Mouse (Mus musculus): ENCODE measurements around the gene Gm20767. TPM values are rescaled to one million over a fixed set of nuclear protein-coding genes. Genes with fewer than 3 reads are reported as not detected.
"Not testable (repeated sequence)": the region's sequence is repeated elsewhere in the genome, so short reads cannot be mapped to it uniquely, and the experiment has no call there.

The Gm20767 gene
- not detected in 2 replicates for polyA plus RNA-seq (2015; fragmentation: Nextera tagmentation; extraction: Ambion mirVana)

DNA sequence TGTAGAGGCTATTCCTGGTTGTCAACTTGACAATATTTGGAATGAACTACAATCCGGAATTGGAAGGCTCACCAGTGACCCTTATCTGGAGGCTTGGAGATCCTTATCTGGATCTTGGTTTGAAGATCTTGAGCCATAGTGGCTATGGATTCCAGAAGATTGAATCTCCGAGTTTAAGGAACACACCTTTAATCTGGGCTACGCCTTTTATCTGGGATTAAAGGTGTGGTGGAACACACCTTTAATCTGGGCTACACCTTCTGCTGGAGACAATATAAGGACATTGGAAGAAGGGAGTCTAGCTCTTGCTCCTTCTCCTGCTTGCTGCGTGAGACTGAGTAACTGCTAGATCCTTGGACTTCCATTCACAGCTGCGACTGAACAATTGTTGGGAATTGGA is at the start of gene Gm20767:
Gene Gm20767 (plus strand): TSS at position 301 of the 400 bp plus-strand sequence.
- not testable (repeated sequence) for H3K27ac ChIP-seq (ENCODE audit: low read depth, low read length); H3K4me2 ChIP-seq (ENCODE audit: low read length); H3K27me3 ChIP-seq (replicated peaks; ENCODE audit: control insufficient read depth, insufficient read depth, low read length); H3K9me3 ChIP-seq (ENCODE audit: control insufficient read depth, low read length); H3K36me3 ChIP-seq (ENCODE audit: control insufficient read depth, insufficient read depth, low read length); ATAC-seq; H3K9ac ChIP-seq (ENCODE audit: low read depth, low read length); H3K4me1 ChIP-seq (ENCODE audit: control insufficient read depth, insufficient read depth, low read depth, low read length); H3K4me3 ChIP-seq (ENCODE audit: low read length)
- 71% methylated on average over 1 of the region's 5 CpGs for WGBS

DNA sequence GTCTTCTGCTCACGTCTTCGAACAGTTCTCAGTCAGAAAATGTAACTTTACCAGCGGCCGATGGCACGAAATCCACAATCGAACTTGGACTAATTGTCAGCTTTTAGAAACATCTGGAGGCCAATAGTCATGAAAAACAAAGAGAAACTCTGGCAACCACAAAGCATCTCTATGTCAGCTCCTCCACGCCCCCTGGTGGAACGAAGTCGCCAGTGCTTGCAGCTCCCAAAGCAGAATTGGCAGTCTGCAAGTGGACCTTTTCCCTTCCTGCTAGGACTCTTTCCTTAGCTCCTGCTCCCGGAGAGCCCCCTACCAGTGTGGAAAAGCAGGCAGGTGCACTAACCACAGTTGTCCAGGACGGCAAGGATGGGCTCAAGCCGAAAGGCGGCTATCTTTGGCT is 47.1 kb upstream of the Gm20767 start:
- peak; percentile 27; the same call in 1 of the 2 replicates for ATAC-seq
- H3K9me3 ChIP-seq (ENCODE audit: control insufficient read depth, low read length); H3K4me2 ChIP-seq (ENCODE audit: low read length); H3K27ac ChIP-seq (ENCODE audit: low read depth, low read length); H3K4me3 ChIP-seq (ENCODE audit: low read length); H3K9ac ChIP-seq (ENCODE audit: low read depth, low read length); H3K4me1 ChIP-seq (ENCODE audit: control insufficient read depth, insufficient read depth, low read depth, low read length); H3K27me3 ChIP-seq (replicated peaks; ENCODE audit: control insufficient read depth, insufficient read depth, low read length); H3K36me3 ChIP-seq (ENCODE audit: control insufficient read depth, insufficient read depth, low read length): not testable (repeated sequence)
- whole genome bisulfite sequencing = no CpG with 5 or more reads among the region's 13 CpGs

DNA sequence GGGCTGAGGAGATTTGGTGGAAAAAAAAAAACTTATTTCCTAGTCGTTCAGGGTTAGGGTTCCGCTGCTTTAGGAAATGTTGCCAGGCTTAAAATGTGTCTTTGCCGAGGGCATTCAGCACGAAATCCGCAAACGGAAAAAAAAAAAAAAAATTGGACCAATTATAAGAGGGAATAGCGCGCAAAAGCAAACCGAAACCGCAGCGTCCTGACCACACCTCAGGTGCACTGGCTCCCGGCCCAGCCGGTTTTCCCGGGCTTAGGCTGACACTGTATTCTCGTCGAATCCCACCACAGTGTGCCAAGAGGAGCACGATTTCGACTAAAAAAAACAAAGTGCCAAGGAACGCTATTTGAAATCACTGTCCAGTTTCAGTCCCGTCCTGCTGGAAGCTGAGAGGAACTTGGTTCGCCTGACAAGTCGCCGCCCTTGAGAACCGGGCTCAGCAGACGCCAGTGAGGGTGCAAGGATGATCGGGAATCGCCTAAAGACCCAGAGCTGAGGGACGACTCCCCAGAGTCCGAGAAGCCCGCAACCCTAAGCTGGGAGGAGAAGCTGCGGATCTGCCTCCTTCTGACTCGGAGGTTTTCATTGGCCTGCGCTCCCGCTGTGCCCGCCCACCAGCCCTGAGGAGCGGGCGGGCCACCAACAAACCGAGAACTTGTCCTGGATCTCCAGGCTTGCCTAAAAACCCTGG is 43.7 kb upstream of the Gm20767 start:
- H3K9ac ChIP-seq (ENCODE audit: low read depth, low read length); H3K9me3 ChIP-seq (ENCODE audit: control insufficient read depth, low read length); H3K4me3 ChIP-seq (ENCODE audit: low read length); H3K36me3 ChIP-seq (ENCODE audit: control insufficient read depth, insufficient read depth, low read length); H3K27me3 ChIP-seq (replicated peaks; ENCODE audit: control insufficient read depth, insufficient read depth, low read length); H3K4me1 ChIP-seq (ENCODE audit: control insufficient read depth, insufficient read depth, low read depth, low read length); H3K27ac ChIP-seq (ENCODE audit: low read depth, low read length): not testable (repeated sequence)
- WGBS = under 1% methylated on average over 24 of the region's 38 CpGs
- ATAC-seq = peak; percentile 48; the same call in 1 of the 2 replicates
- 0 out of 2 replicates have a peak overlapping the region, but pooled peaks have one; percentile 10 for H3K4me2 ChIP-seq (ENCODE audit: low read length)

DNA sequence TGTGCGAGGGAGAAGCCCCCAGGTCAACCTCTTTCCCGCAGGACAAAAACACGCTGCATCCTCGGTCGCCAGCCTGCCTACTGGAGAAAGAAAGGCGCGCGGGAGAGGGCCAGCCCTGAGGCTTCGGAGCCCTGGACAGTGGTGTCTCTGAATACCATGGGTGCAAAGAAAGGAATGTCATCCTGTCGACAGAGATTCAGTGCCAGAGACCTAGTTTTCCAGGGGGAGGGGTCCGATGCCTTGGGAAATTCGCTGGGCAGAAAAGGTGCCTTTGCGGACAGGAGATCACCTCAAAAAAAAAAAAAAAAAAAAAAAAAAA is 43.1 kb upstream of the Gm20767 start:
- H3K9ac ChIP-seq (ENCODE audit: low read depth, low read length); H3K27ac ChIP-seq (ENCODE audit: low read depth, low read length); H3K36me3 ChIP-seq (ENCODE audit: control insufficient read depth, insufficient read depth, low read length); H3K4me3 ChIP-seq (ENCODE audit: low read length); H3K27me3 ChIP-seq (replicated peaks; ENCODE audit: control insufficient read depth, insufficient read depth, low read length); H3K9me3 ChIP-seq (ENCODE audit: control insufficient read depth, low read length); H3K4me1 ChIP-seq (ENCODE audit: control insufficient read depth, insufficient read depth, low read depth, low read length); H3K4me2 ChIP-seq (ENCODE audit: low read length): not testable (repeated sequence)
- peak; percentile 35; the same call in 1 of the 2 replicates for ATAC-seq
- 0% methylated on average over 5 of the region's 13 CpGs for WGBS

DNA sequence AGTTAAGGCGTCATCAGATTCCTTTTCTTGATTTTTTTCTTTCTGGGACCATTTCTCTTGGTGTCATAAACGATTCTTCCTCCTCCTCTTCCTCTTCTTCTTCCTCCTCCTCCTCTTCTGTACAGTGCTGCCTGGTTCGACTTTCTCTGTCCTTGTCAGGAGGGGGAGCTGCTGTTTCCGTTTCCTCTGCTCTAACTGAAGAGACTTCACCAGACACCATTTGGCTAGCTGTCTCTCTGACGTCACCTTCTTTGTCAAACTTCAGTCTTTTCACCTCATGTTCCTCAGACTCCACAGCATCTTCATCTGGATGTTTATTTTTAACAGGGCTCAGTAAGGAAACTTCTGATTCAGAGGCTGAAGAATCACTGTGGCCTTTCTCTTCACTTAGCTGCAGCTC is 40.7 kb upstream of the Gm20767 start:
- not testable (repeated sequence) for H3K36me3 ChIP-seq (ENCODE audit: control insufficient read depth, insufficient read depth, low read length); H3K4me1 ChIP-seq (ENCODE audit: control insufficient read depth, insufficient read depth, low read depth, low read length); H3K9ac ChIP-seq (ENCODE audit: low read depth, low read length); ATAC-seq; H3K4me2 ChIP-seq (ENCODE audit: low read length); H3K4me3 ChIP-seq (ENCODE audit: low read length); H3K27me3 ChIP-seq (replicated peaks; ENCODE audit: control insufficient read depth, insufficient read depth, low read length); H3K9me3 ChIP-seq (ENCODE audit: control insufficient read depth, low read length); H3K27ac ChIP-seq (ENCODE audit: low read depth, low read length)
- WGBS = no CpG with 5 or more reads among the region's 5 CpGs

DNA sequence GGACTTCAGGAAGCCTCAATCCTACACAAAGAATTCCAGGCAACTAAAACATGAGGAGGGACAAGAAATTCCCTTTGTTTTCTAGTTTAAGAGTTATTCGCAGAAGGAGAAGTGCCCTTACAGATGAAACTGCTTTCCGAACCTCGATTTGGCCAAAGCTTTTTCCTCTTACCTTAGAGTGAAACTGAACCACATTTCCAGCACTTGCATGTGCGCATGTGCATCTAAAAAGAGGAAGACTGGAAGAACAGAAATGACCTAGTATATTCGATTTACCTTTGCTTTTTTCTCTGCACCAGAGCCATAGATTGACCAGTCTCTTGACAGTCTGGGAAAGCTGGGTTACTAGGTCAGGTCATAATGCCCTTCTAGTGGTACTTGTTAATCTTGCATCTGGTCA is 33.5 kb upstream of the Gm20767 start:
- not testable (repeated sequence) for H3K9ac ChIP-seq (ENCODE audit: low read depth, low read length); H3K36me3 ChIP-seq (ENCODE audit: control insufficient read depth, insufficient read depth, low read length); H3K9me3 ChIP-seq (ENCODE audit: control insufficient read depth, low read length); H3K27ac ChIP-seq (ENCODE audit: low read depth, low read length); H3K4me2 ChIP-seq (ENCODE audit: low read length); H3K4me3 ChIP-seq (ENCODE audit: low read length); H3K27me3 ChIP-seq (replicated peaks; ENCODE audit: control insufficient read depth, insufficient read depth, low read length); H3K4me1 ChIP-seq (ENCODE audit: control insufficient read depth, insufficient read depth, low read depth, low read length); ATAC-seq
- no CpG with 5 or more reads among the region's 5 CpGs for WGBS

DNA sequence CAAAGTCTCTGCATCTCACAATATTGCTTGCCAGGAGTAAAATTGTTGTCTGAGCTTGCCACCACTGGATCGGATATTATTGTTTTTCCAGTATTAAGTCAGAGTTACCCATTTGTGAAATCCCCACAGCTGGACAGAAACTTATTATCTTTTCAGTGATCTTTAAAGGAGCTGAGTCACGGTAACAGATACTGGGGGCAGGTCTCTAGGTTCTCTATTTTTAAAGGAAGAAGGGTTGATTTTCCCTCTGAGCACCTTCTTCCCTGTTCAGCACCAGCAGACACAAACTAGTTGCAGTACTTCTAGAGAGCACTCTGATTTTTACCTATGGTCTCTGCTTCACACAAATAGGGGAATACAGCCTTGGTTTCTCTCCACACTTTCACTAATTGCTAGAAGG is 33.0 kb upstream of the Gm20767 start:
- 75% methylated on average over 2 of the region's 2 CpGs for WGBS
- H3K27me3 ChIP-seq (replicated peaks; ENCODE audit: control insufficient read depth, insufficient read depth, low read length); H3K9ac ChIP-seq (ENCODE audit: low read depth, low read length); ATAC-seq; H3K4me1 ChIP-seq (ENCODE audit: control insufficient read depth, insufficient read depth, low read depth, low read length); H3K4me2 ChIP-seq (ENCODE audit: low read length); H3K27ac ChIP-seq (ENCODE audit: low read depth, low read length); H3K4me3 ChIP-seq (ENCODE audit: low read length); H3K36me3 ChIP-seq (ENCODE audit: control insufficient read depth, insufficient read depth, low read length); H3K9me3 ChIP-seq (ENCODE audit: control insufficient read depth, low read length): not testable (repeated sequence)

DNA sequence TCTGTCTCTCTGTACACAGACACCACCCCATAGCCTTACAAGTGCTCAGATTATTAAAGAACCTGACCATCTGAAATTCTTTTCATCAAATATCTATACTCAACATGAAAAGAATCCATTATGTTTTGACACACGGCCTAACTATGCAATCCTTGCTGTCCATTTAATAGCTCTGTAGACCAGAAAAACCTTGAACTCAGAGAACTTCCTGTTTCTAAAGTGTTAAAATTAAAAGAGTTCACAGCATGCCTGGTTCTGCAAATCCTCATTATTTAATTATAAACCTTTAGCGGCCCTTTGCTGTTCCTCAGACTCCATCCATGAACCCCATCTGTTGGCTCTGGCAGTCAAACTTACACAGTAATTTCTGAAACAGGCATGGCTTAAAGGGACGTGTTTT is 2.3 kb downstream of the Gm20767 start:
- not testable (repeated sequence) for H3K27ac ChIP-seq (ENCODE audit: low read depth, low read length); H3K4me3 ChIP-seq (ENCODE audit: low read length); ATAC-seq; H3K4me2 ChIP-seq (ENCODE audit: low read length); H3K9ac ChIP-seq (ENCODE audit: low read depth, low read length); H3K4me1 ChIP-seq (ENCODE audit: control insufficient read depth, insufficient read depth, low read depth, low read length); H3K36me3 ChIP-seq (ENCODE audit: control insufficient read depth, insufficient read depth, low read length); H3K9me3 ChIP-seq (ENCODE audit: control insufficient read depth, low read length); H3K27me3 ChIP-seq (replicated peaks; ENCODE audit: control insufficient read depth, insufficient read depth, low read length)
- WGBS = 84% methylated on average over 2 of the region's 3 CpGs

DNA sequence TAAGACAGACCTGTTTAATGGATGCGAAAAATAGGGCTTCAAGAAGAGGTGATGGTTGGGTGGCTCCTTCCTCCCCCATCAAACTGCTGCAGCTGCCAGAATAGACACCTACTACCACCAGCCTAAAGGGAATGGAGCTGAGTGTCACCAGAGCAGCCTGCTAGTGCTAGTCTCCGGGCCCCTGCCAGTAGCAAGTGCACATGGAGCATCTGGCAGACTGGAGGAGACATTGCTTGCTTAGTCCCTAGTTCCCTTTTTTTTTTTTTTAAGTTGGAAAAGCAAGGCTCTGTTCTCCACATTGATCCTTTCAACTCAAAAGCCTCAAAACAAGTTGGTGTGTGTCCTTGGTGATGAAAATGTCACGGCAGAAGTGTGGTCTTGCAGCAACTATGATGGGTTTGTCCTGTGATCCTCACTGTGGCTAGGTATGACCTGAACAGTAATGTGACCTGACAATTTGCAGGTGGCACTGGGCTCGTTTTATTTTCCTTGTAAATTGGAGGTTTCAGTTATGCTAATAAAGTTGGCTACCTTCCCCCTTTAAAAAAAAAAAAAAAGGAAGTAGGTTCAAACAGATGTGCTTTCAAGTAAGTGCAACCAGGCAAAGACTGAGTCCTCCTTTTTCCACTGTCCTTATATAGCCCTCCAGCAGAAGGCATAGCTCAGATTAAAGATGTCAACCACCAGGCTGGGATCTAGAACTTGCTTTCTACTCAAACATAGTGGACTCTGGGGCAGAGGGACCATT is 9.8 kb downstream of the Gm20767 start:
- H3K27ac ChIP-seq (ENCODE audit: low read depth, low read length); H3K27me3 ChIP-seq (replicated peaks; ENCODE audit: control insufficient read depth, insufficient read depth, low read length); ATAC-seq; H3K9me3 ChIP-seq (ENCODE audit: control insufficient read depth, low read length); H3K4me2 ChIP-seq (ENCODE audit: low read length); H3K36me3 ChIP-seq (ENCODE audit: control insufficient read depth, insufficient read depth, low read length); H3K4me3 ChIP-seq (ENCODE audit: low read length); H3K9ac ChIP-seq (ENCODE audit: low read depth, low read length); H3K4me1 ChIP-seq (ENCODE audit: control insufficient read depth, insufficient read depth, low read depth, low read length): not testable (repeated sequence)
- WGBS = 63% methylated on average over 3 of the region's 4 CpGs
